Mouse (Mus musculus) E14TG2a.4 (cell line): Measurements from ENCODE around the gene Nprl3.

Experiments used
- CTCF ChIP-seq: conservative IDR thresholded peaks from 2 replicates; pipeline ENCODE4 v1.5.1; 2014; ENCODE audit warnings: low read length
- NANOG ChIP-seq: IDR thresholded peaks from 2 replicates; pipeline ENCODE4 v1.6.1; 2014; ENCODE audit warnings: borderline replicate concordance, low read length, mixed read lengths

GRCm38 (mm10) chr11:32232848-32233247 lies 34.7 kb downstream of the Nprl3 start:
- TF ChIP-seq CTCF (no peak), NANOG (no peak)
